Mouse (Mus musculus): Measurements from ENCODE around the gene Emg1.
"Not testable (repeated sequence)": the region's sequence is repeated elsewhere in the genome, so short reads cannot be mapped to it uniquely, and the experiment has no call there.

Gene Emg1

GRCm38 (mm10) chr6:124682291-124682690 lies 29.7 kb downstream of the Emg1 start:
- DNase-seq (ENCODE audit: low spot score in 2 of 2), result not testable (repeated sequence)

GRCm38 (mm10) chr6:124679486-124679885 lies 32.5 kb downstream of the Emg1 start:
- no peak for DNase-seq (ENCODE audit: low spot score in 2 of 2)

- DNase-seq (ENCODE audit: low spot score in 2 of 2), result no peak
Measured at GRCm38 (mm10) chr6:124678769-124679168, 33.2 kb downstream of the Emg1 start.

GRCm38 (mm10) chr6:124676171-124676570 lies 35.8 kb downstream of the Emg1 start:
- no peak for DNase-seq (ENCODE audit: low spot score in 2 of 2)

GRCm38 (mm10) chr6:124674591-124674990 lies 37.4 kb downstream of the Emg1 start:
- no peak for DNase-seq (ENCODE audit: low spot score in 2 of 2)

GRCm38 (mm10) chr6:124673619-124674018 lies 38.4 kb downstream of the Emg1 start:
- DNase-seq (ENCODE audit: low spot score in 2 of 2), result peak in 1 of 2 experiments; percentile 26

GRCm38 (mm10) chr6:124672100-124672499 lies 39.9 kb downstream of the Emg1 start:
- DNase-seq (ENCODE audit: low spot score in 2 of 2), result no peak

GRCm38 (mm10) chr6:124670281-124670900 lies 41.6 kb downstream of the Emg1 start:
- DNase-seq (ENCODE audit: low spot score in 2 of 2), result no peak

GRCm38 (mm10) chr6:124669234-124669859 lies 42.6 kb downstream of the Emg1 start:
- DNase-seq (ENCODE audit: low spot score in 2 of 2), result no peak

- DNase-seq (ENCODE audit: low spot score in 2 of 2), result no peak
Measured at GRCm38 (mm10) chr6:124665011-124665410, 47.0 kb downstream of the Emg1 start.

GRCm38 (mm10) chr6:124664256-124664655 lies 47.7 kb downstream of the Emg1 start:
- no peak for DNase-seq (ENCODE audit: low spot score in 2 of 2)

GRCm38 (mm10) chr6:124663424-124663795 lies 48.6 kb downstream of the Emg1 start:
- DNase-seq (ENCODE audit: low spot score in 2 of 2), result no peak

GRCm38 (mm10) chr6:124662477-124663423 lies 49.2 kb downstream of the Emg1 start, which contains the start of gene Lpcat3:
Gene Lpcat3 (plus strand): TSS chr6:124663027.
- peak; percentile 98 for DNase-seq (ENCODE audit: low spot score in 2 of 2)

- no peak for DNase-seq (ENCODE audit: low spot score in 2 of 2)
Measured at GRCm38 (mm10) chr6:124661995-124662394, 50.0 kb downstream of the Emg1 start.

- DNase-seq (ENCODE audit: low spot score in 2 of 2), result no peak
Measured at GRCm38 (mm10) chr6:124661156-124661806, 50.7 kb downstream of the Emg1 start.

GRCm38 (mm10) chr6:124658067-124658466 lies 53.9 kb downstream of the Emg1 start:
- DNase-seq (ENCODE audit: low spot score in 2 of 2), result no peak

GRCm38 (mm10) chr6:124655893-124656292 lies 56.1 kb downstream of the Emg1 start:
- DNase-seq (ENCODE audit: low spot score in 2 of 2), result no peak

All from frontal cortex, postnatal 10 days (tissue).